Mouse (Mus musculus) myocyte (in vitro differentiated cells): ENCODE results near the gene Pcolce2. TPM values are rescaled to one million over a fixed set of nuclear protein-coding genes. Genes with fewer than 3 reads are reported as not detected.

Experiments
- H3K27me3 ChIP-seq: one replicate; pipeline ENCODE4 v1.6.1; 2011; ENCODE audit not compliant: control insufficient read depth, insufficient read depth, insufficient read length
- H3K36me3 ChIP-seq: one replicate; pipeline ENCODE4 v1.6.1; 2011; ENCODE audit not compliant: control insufficient read depth, insufficient read depth
- H3K4me2 ChIP-seq: one replicate; pipeline ENCODE4 v1.6.1; 2011; ENCODE audit warnings: low read depth, control low read depth
- H3K4me3 ChIP-seq: one replicate; pipeline ENCODE4 v1.5.1; 2011; ENCODE audit warnings: mild to moderate bottlenecking, control low read depth, moderate library complexity
- H3K79me2 ChIP-seq: one replicate; pipeline ENCODE4 v1.6.1; 2011; ENCODE audit not compliant: control insufficient read depth, insufficient read depth
- H3ac ChIP-seq: one replicate; pipeline ENCODE4 v1.6.1; 2011; ENCODE audit not compliant: control insufficient read depth, insufficient read length
- CEBPB ChIP-seq: IDR thresholded peaks from 2 replicates; pipeline ENCODE4 v1.6.1; 2011; ENCODE audit warnings: mild to moderate bottlenecking, moderate library complexity; ENCODE audit not compliant: poor library complexity, insufficient read depth, severe bottlenecking
- E2F4 ChIP-seq: IDR thresholded peaks from one replicate; pipeline ENCODE4 v1.6.1; 2011; ENCODE audit warnings: mild to moderate bottlenecking, control low read depth, moderate library complexity; ENCODE audit not compliant: insufficient read depth
- MAX ChIP-seq: IDR thresholded peaks from one replicate; pipeline ENCODE4 v1.6.1; 2011; ENCODE audit warnings: low read depth, mild to moderate bottlenecking, control low read depth
- MYOD1 ChIP-seq, 3 experiments: IDR thresholded peaks; one replicate each; pipeline ENCODE4 v1.6.1; 2011; ENCODE audit warnings: control low read depth in 2 of 3, low read depth in 2 of 3, mild to moderate bottlenecking in 2 of 3, moderate library complexity in 1 of 3; ENCODE audit not compliant: insufficient read length in 2 of 3, control insufficient read depth in 1 of 3
- MYOG ChIP-seq, 3 experiments: IDR thresholded peaks; one replicate each; pipeline ENCODE4 v1.6.1; 2011; ENCODE audit warnings: control low read depth in 2 of 3, low read depth in 2 of 3, mild to moderate bottlenecking in 2 of 3; ENCODE audit not compliant: insufficient read length in 2 of 3, control insufficient read depth in 1 of 3, insufficient read depth in 1 of 3
- POLR2A ChIP-seq: IDR thresholded peaks from one replicate; pipeline ENCODE4 v1.6.1; 2011; ENCODE audit warnings: low read depth, mild to moderate bottlenecking, control low read depth, moderate library complexity; ENCODE audit not compliant: insufficient read length
- POLR2AphosphoS2 ChIP-seq: IDR thresholded peaks from one replicate; pipeline ENCODE4 v1.6.1; 2011; ENCODE audit warnings: low read depth, control low read depth; ENCODE audit not compliant: insufficient read length
- REST ChIP-seq: IDR thresholded peaks from one replicate; pipeline ENCODE4 v1.6.1; 2011; ENCODE audit warnings: mild to moderate bottlenecking, control low read depth, moderate library complexity; ENCODE audit not compliant: insufficient read depth, insufficient read length
- SRF ChIP-seq: IDR thresholded peaks from one replicate; pipeline ENCODE4 v1.6.1; 2011; ENCODE audit warnings: low read depth; ENCODE audit not compliant: control insufficient read depth, insufficient read length
- TCF12 ChIP-seq: IDR thresholded peaks from one replicate; pipeline ENCODE4 v1.6.1; 2011; ENCODE audit warnings: mild to moderate bottlenecking, control low read depth; ENCODE audit not compliant: poor library complexity, insufficient read depth, severe bottlenecking
- TCF3 ChIP-seq: IDR thresholded peaks from one replicate; pipeline ENCODE4 v1.6.1; 2011; ENCODE audit warnings: low read depth, control low read depth; ENCODE audit not compliant: insufficient read length
- USF1 ChIP-seq: IDR thresholded peaks from one replicate; pipeline ENCODE4 v1.6.1; 2011; ENCODE audit warnings: low read depth, mild to moderate bottlenecking, control low read depth, moderate library complexity
- polyA plus RNA-seq: library from polyadenylated mRNA; unstranded; fragments of >200 nt; fragmentation: generic; extraction: Trizol; gene quantifications from one replicate; pipeline ENCODE4 v1.2.1, GENCODE M21; 2012; ENCODE audit warnings: missing spikeins

Gene Pcolce2
- polyA plus RNA-seq, 1 experiment = 13.9 TPM

DNA sequence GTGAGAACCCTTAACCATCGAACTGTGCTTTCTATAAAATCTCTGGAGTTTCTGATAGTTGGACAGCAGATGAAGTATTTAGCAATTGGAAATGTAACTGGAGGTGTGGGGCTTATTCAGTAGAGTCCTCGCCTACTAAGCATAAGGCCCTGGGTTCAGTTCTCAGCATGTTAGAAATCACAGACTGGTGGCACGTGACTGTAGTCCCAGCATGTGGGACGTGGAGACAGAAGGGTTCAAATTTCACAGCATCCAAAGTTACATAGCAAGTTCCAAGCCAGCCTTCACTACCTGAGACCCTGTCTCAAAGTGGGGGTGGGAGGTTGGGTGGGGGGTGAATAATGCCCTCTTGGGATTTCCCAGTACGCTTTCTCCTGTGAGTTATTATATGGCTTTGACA, 30.9 kb downstream of the Pcolce2 start:
- no peak overlapping the region for H3ac ChIP-seq
- H3K79me2 ChIP-seq = no peaks in the 10 kb centered on the region
- H3K4me3 ChIP-seq = no peak overlapping the region
- H3K27me3 ChIP-seq = no peaks in the 10 kb centered on the region
- H3K36me3 ChIP-seq = no peaks in the 10 kb centered on the region
- TF ChIP-seq SRF (no peak), MAX (no peak), POLR2A (no peak), CEBPB (no peak), TCF12 (no peak), REST (no peak), MYOD1 (IDR thresholded peaks at IDR 0.05; ENCODE audit: control insufficient read depth in 1 of 3, insufficient read length in 2 of 3, low read depth in 2 of 3) (no peak), USF1 (no peak)
- H3K4me2 ChIP-seq = no peak overlapping the region

DNA sequence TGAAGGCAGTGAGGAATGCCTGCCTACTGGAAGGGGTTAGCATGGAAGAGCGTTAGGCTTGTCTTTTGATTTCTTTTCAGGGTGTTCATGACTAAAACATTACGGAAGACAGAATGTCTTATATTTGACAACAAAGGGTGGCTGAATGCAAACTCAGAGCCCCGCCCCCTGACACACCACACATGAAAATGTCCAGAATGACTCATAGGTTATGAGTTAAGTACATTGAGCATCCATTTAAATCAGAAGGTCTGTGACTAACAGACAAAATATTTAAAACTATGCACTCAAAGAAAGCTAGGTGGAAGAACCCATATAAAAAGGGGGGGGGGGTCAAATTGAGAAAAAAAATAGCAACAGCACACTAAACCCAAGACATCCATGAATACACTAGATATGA, 34.9 kb downstream of the Pcolce2 start:
- TF ChIP-seq MAX = no peak
- TF ChIP-seq TCF12 = no peak
- no peak for TF ChIP-seq REST
- Histone ChIP-seq H3K36me3 (no peaks in the 10 kb centered on the region), H3K79me2 (no peaks in the 10 kb centered on the region), H3K27me3 (no peaks in the 10 kb centered on the region), H3ac (no peak overlapping the region), H3K4me2 (no peak overlapping the region), H3K4me3 (no peak overlapping the region)

DNA sequence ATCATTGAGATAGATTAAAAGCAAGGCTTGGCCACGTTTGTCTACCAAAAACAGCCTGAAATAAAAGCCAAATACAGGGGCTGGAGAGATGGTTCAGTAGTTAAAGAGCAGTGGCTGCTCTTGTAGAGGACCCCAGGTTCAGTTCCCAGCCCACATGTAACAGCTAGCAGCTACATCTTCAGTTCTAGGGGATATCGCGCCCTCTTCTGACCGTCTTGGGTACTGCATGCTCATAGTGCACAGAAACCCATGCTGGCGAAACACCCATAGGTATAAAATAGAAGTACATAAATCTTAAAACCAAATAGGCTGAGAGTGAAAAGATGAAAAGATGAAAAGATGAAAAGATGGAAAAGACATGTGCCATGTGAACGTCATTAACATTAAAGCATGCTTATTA, 35.4 kb downstream of the Pcolce2 start:
- Histone ChIP-seq H3K36me3 (no peaks in the 10 kb centered on the region), H3K4me3 (no peak overlapping the region), H3K27me3 (no peaks in the 10 kb centered on the region), H3ac (no peak overlapping the region), H3K79me2 (no peaks in the 10 kb centered on the region), H3K4me2 (no peak overlapping the region)
- TF ChIP-seq E2F4 (no peak), POLR2AphosphoS2 (no peak), MAX (no peak), MYOG (IDR thresholded peaks at IDR 0.05; ENCODE audit: control insufficient read depth in 1 of 3, insufficient read depth in 1 of 3, insufficient read length in 2 of 3, low read depth in 2 of 3) (no peak)

DNA sequence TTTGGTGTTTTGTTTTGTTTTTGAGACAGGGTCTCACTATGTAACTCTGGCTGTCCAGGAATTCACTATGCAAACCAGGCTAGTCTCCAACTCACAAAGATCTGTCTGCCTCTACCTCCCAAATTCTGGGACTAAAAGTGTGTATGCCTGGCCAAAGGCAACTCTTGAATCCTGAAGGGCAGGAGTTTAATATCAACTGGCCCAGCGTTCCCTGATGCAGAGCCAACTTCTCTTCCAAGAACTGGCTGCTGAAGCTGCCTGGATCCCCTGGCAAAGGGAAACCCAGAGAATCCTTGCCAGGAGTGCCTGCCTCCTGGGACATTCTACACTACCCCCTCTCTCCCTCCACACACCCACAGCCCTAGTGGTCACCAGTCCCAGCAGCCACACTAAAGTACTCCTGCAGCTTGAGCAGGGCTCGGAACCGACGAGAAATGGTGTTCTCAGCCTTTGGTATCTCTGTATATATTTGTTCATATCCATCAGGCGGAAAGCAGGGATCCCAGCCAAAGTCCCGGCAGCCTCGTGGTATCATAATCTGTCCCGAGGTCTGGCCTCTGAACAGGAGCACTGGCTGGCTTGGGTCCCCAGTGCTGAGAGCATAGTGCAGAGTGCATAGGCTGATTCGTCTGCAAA, 37.8 kb downstream of the Pcolce2 start:
- no peak overlapping the region for H3ac ChIP-seq
- H3K27me3 ChIP-seq = no peaks in the 10 kb centered on the region
- TF ChIP-seq USF1 (no peak), MAX (no peak), POLR2AphosphoS2 (no peak), MYOG (IDR thresholded peaks at IDR 0.05; ENCODE audit: control insufficient read depth in 1 of 3, insufficient read depth in 1 of 3, insufficient read length in 2 of 3, low read depth in 2 of 3) (no peak), POLR2A (no peak), CEBPB (no peak), TCF12 (no peak), MYOD1 (IDR thresholded peaks at IDR 0.05; ENCODE audit: control insufficient read depth in 1 of 3, insufficient read length in 2 of 3, low read depth in 2 of 3) (no peak), REST (no peak), TCF3 (no peak), E2F4 (no peak)
- H3K4me2 ChIP-seq = no peak overlapping the region
- H3K79me2 ChIP-seq = no peaks in the 10 kb centered on the region
- no peak overlapping the region for H3K4me3 ChIP-seq
- H3K36me3 ChIP-seq = no peaks in the 10 kb centered on the region

DNA sequence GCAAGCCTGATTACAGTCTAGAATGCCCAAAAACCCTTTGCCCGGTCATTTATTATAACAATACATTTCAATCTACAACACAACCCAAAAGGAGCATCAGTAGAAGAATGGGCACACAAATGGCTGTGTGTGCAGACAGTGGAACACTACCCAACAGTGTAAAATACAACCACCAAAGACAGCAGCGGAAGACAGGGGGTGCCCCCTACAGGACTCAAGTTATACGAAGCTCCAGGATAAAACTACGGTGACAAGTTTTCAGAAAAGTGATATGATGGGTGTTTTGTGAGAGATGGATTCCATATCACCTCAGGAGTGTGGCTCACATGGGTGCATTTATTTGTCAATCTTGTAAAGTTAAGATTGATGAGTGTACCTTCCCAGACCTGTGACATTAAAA, 38.6 kb downstream of the Pcolce2 start:
- Histone ChIP-seq H3K79me2 (no peaks in the 10 kb centered on the region), H3ac (no peak overlapping the region), H3K27me3 (no peaks in the 10 kb centered on the region), H3K4me2 (no peak overlapping the region), H3K36me3 (no peaks in the 10 kb centered on the region), H3K4me3 (no peak overlapping the region)
- TF ChIP-seq POLR2A = no peak
- no peak for TF ChIP-seq TCF12
- TF ChIP-seq POLR2AphosphoS2 = no peak
- TF ChIP-seq REST = no peak
- TF ChIP-seq E2F4 = no peak
- TF ChIP-seq MYOD1 (IDR thresholded peaks at IDR 0.05; ENCODE audit: control insufficient read depth in 1 of 3, insufficient read length in 2 of 3, low read depth in 2 of 3) = no peak
- TF ChIP-seq USF1 = no peak
- no peak for TF ChIP-seq MYOG (IDR thresholded peaks at IDR 0.05; ENCODE audit: control insufficient read depth in 1 of 3, insufficient read depth in 1 of 3, insufficient read length in 2 of 3, low read depth in 2 of 3)
- no peak for TF ChIP-seq TCF3
- TF ChIP-seq CEBPB = no peak
- no peak for TF ChIP-seq SRF
